In the genomic region with DNA sequence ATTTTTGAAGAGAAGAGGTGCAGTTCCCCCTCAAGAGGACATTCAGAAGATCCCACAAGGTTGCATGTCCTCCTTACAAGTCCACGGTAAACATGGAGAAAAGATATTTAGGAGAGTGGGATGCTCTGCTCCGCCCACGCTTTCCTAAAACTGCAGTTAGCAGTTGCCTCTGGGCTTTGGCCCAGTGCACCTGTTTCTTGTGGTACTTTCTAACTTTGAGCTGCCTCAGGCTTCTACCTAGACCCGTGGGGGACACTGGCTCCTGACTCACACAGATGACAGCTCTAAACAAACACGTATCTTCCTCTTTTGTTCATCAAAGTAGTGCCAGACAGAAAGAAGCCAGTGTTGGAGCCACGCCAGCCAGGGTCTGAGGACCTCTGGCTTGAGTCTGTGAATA, we compare ENCODE assay signal across 26 mouse cellular contexts. TPM values are rescaled to one million over a fixed set of nuclear protein-coding genes. Genes with fewer than 3 reads are reported as not detected.
"Had no signal": no experiment of that assay in that cellular context is flagged by ENCODE, and none has a peak within 500 bp of the region (broad histone marks: within the 10 kb centered on the region; RNA-seq: fewer than 3 reads in every experiment).

No protein-coding gene starts in this region.

- H3K9ac ChIP-seq: kidney, embryonic 15.5 days; limb, embryonic 12.5 days; limb, embryonic 15.5 days; liver, embryonic 14.5 days; liver, postnatal 0 days; lung, embryonic 15.5 days; midbrain, embryonic 13.5 days; neural tube, embryonic 12.5 days; neural tube, embryonic 15.5 days; stomach, embryonic 15.5 days had no signal

- H3K27me3 ChIP-seq: kidney, embryonic 15.5 days; limb, embryonic 12.5 days; limb, embryonic 15.5 days; lung, embryonic 15.5 days; megakaryocyte, embryonic 14.5 days; stomach, embryonic 15.5 days had no signal

- H3K4me2 ChIP-seq: kidney, embryonic 15.5 days; limb, embryonic 12.5 days; limb, embryonic 15.5 days; liver, embryonic 11.5 days; lung, embryonic 15.5 days; midbrain, embryonic 13.5 days; neural tube, embryonic 12.5 days; neural tube, embryonic 15.5 days; stomach, embryonic 15.5 days had no signal

- H3K4me1 ChIP-seq: kidney, embryonic 15.5 days; limb, embryonic 12.5 days; limb, embryonic 15.5 days; lung, embryonic 15.5 days; neural tube, embryonic 15.5 days; stomach, embryonic 15.5 days had no signal

- H3K9me3 ChIP-seq: kidney, embryonic 15.5 days; limb, embryonic 12.5 days; limb, embryonic 15.5 days; lung, embryonic 15.5 days; megakaryocyte, embryonic 14.5 days; midbrain, embryonic 10.5 days; midbrain, embryonic 13.5 days; neural tube, embryonic 12.5 days; neural tube, embryonic 15.5 days; stomach, embryonic 15.5 days had no signal

- ATAC-seq: intestine, postnatal 0 days; liver, postnatal 0 days; midbrain, embryonic 13.5 days; midbrain, embryonic 16.5 days had no signal

- H3K27ac ChIP-seq: kidney, embryonic 15.5 days; left cerebral cortex, adult 2 months; limb, embryonic 12.5 days; limb, embryonic 15.5 days; liver, embryonic 14.5 days; lung, embryonic 15.5 days; midbrain, embryonic 10.5 days; midbrain, embryonic 13.5 days; neural tube, embryonic 12.5 days; neural tube, embryonic 15.5 days; stomach, embryonic 15.5 days had no signal

- DNase-seq: kidney, adult 8-10 months; kidney, postnatal 25 days; layer of hippocampus, postnatal 36 days; left cerebral cortex, postnatal 4 days; liver, postnatal 0 days; lung, postnatal 14 days; lung, postnatal 4 days; right cerebral cortex, adult 18-20 months; right cerebral cortex, postnatal 25 days; spleen, adult 18-20 months; thymus, postnatal 25 days had no signal

- H3K36me3 ChIP-seq: midbrain, embryonic 10.5 days; midbrain, embryonic 13.5 days; neural tube, embryonic 12.5 days; neural tube, embryonic 15.5 days had no signal

- H3K4me3 ChIP-seq: kidney, embryonic 15.5 days; left cerebral cortex, adult 2 months; limb, embryonic 12.5 days; limb, embryonic 15.5 days; lung, embryonic 15.5 days; megakaryocyte, embryonic 14.5 days; midbrain, embryonic 10.5 days; midbrain, embryonic 13.5 days; neural tube, embryonic 12.5 days; neural tube, embryonic 15.5 days; stomach, embryonic 15.5 days had no signal

RNA-seq across cellular contexts. Expression of gene Nkx6-2, which starts 16.6 kb away (rescaled TPM):
- polyA plus RNA-seq: kidney, embryonic 15.5 days; limb, embryonic 12.5 days; liver, embryonic 14.5 days; liver, postnatal 0 days had no signal
